Mouse (Mus musculus) megakaryocyte, embryonic 14.5 days (primary cell): ENCODE results near the gene Arsb.

Source experiments
- FLI1 ChIP-seq: IDR thresholded peaks from 2 replicates; pipeline ENCODE4 v1.6.1; 2012; ENCODE audit warnings: low read length, inconsistent platforms, mixed read lengths
- GATA1 ChIP-seq: IDR thresholded peaks from 3 replicates; pipeline ENCODE4 v1.6.1; 2012; ENCODE audit warnings: mixed read lengths, low read length, inconsistent platforms, borderline replicate concordance

DNA sequence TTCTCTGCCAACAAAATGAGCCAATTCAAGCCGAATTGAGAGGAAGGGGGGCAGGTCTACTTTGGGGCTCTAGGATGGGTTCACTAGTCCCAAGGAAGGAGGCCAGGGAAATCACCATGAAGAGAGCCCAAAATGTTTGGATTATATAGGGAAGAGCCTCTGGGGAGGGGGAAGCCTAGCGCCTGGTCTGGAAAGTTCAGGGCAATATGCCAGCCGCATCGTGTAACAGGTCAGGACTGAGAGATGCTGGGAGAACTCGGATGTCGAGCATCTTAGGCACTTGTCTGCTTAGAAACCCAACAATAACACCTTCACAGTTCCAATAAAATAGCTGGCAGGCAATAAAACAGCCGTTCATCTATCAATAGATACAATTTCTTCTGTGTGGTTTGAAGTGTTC is 216.2 kb downstream of the Arsb start:
- TF ChIP-seq FLI1: no peak
- TF ChIP-seq GATA1: no peak
